Mouse (Mus musculus) small intestine, adult 2 months (tissue): Measurements from ENCODE around the gene Rasal3.

ENCODE experiments used
- CTCF ChIP-seq: fragments of 200-500 bp; IDR thresholded peaks from 2 replicates; pipeline ENCODE4 v1.5.1; 2012; ENCODE audit warnings: low read depth, mild to moderate bottlenecking, control low read depth, inconsistent platforms, low read length, moderate library complexity, mixed read lengths; ENCODE audit not compliant: insufficient replicate concordance, insufficient read length; ENCODE audit errors: extremely low read depth
- POLR2A ChIP-seq: fragments of 200-500 bp; IDR thresholded peaks from 2 replicates; pipeline ENCODE4 v1.6.1; 2012; ENCODE audit warnings: low read depth, mild to moderate bottlenecking, control low read depth, inconsistent platforms, low read length, moderate library complexity

- TF ChIP-seq CTCF: no peak
- TF ChIP-seq POLR2A: no peak
Measured at GRCm38 (mm10) chr17:32419989-32420388, 16.6 kb upstream of the Rasal3 start.
